Mouse (Mus musculus) ovary, postnatal 10 days (tissue): ENCODE measurements at regions not wholly inside any gene's neighbourhood (a gene's known extent, or its start where the extent isn't known, plus 50 kb on each side); places are given as distances from the start of the nearest gene placed in this dataset.

ENCODE experiments used
- DNase-seq: peaks from one replicate; pipeline ENCODE4 v3.0.0; 2022; ENCODE audit warnings: low spot score

GRCm38 (mm10) chr17:79414006-79414405, 59.1 kb upstream of the Cdc42ep3 start:
- no peak for DNase-seq

- DNase-seq = no peak
These were observed 63.1 kb upstream of the Cdc42ep3 start for GRCm38 (mm10) chr17:79417953-79418352.

GRCm38 (mm10) chr17:79421618-79422017, 66.7 kb upstream of the Cdc42ep3 start:
- no peak for DNase-seq

DNA sequence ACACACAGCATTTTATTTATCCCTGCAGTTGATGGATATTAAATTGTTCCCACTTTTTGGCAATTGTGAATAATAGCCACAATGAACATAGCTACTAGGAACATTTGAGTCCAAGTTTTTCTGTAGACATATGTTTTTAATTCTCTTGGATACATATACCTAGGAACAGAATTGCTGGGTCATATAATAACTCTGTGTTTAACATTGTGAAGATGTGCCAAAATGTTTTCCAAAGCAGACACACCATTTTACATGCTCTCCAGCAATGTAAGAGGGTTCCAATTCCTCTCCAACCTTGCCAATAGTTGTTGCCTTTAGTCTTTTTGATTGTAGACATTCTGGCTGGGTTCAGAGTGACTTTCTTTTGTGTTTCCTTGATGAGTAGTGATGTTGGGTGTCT, 84.3 kb upstream of the Cdc42ep3 start:
- no peak for DNase-seq

DNA sequence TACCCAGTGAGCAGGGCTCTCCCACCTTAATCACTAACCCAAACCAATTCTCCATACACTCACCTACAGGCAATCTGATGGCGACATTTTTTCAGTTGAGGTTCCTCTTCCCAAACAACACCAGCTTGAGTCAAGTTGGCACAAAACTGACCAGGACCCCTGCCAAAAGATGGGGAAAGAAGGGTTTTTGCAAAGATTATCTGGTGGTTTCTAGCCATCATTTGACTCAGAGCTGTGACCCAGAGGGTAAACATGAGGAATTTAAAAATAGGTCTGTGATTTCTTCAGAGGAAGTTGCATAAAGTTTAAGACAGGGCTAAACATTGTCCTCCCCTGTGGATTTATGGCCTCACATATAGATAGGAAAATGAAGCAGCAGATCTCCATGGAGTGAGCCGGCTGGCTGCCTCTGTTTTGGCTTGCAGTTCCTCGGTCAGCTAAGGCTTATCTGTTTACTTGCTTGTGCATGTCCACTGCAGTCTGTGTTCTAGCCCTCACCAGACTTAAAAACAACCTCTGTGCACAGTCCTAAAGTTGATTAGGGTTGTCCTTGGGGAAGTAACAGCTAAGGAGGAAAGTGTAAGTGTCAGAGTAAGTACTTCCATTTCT, 87.7 kb upstream of the Cdc42ep3 start:
- DNase-seq = no peak

DNA sequence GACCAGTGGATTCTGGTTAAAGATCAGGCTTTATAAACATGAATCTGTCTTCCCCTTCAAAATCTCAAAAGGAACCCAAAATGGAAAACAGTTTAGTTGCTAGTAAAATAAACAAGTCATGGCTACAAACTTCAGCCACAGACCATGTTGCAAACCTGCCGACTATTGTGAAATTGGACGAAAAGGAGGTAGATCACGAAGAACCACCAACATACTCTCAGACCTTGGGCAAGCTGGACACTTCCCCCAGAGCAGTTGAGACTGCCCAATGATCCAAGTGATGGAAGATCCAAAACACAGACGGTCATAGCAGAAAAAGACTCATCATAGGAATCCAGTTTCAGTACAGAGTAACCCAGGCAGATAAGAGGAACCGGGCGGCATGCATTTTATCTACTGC, 92.3 kb upstream of the Cdc42ep3 start:
- no peak for DNase-seq

DNA sequence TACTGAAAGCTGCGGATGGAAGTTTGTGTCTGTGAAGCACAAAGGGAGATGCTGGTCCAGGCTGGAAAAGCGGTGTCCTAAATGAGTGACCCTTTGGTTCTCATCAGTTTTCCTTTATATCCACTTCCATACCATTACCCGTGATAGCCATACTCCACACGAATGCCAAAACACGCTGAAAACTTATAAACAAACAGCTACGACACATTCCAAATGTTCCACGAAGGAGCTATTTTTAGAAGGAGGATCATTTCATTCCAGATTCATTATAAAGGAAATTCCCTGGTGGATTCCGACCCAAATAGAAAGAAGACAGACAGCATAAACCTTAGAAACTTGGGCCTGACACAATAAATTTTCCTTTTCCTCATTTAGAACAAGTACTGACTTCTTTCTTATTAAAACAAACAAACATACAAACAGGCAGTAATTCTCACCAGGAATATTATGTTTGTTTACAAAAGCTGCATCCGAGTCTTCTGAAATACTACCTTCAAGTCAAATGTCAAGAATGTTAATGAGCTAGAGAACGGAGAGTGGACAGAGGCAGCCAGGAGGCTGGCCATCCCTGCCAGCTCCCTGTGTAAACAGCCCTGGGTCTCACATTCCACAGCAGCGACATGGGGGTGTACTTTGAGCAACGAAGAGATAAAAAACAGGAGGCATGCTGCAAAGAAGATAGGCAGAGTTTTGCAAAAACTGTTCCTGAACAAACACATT, 96.4 kb upstream of the Cdc42ep3 start:
- no peak for DNase-seq

GRCm38 (mm10) chr17:79453825-79454224, 98.9 kb upstream of the Cdc42ep3 start:
- DNase-seq = no peak

DNA sequence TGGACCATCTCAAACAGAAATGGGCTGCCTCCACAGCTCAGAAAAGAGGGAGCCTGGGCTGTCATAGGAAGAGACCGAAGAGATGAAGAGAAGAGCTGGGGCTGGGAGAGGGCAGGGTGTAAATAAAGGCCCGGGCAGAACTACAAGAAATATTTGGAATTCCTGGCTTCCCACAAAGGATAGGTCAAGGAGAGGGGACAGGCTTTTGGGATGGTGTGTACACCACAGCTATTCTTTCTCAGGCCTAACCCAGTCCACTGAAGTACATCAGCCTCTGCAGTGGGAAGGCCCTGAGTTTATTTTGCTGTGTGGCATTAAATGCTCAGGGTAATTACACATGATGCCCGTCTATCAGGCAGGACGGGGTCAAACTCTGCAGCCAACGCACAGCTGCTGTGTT, 99.6 kb upstream of the Cdc42ep3 start:
- DNase-seq = no peak

- no peak for DNase-seq
These were observed 100.3 kb upstream of the Cdc42ep3 start for GRCm38 (mm10) chr17:79455229-79455628.

- DNase-seq = no peak
These were observed 102.7 kb upstream of the Cdc42ep3 start for GRCm38 (mm10) chr17:79457636-79458035.

- DNase-seq = no peak
These were observed 106.8 kb upstream of the Cdc42ep3 start for GRCm38 (mm10) chr17:79461681-79462091.

- DNase-seq = no peak
These were observed 108.3 kb upstream of the Cdc42ep3 start for GRCm38 (mm10) chr17:79463074-79463694.

DNA sequence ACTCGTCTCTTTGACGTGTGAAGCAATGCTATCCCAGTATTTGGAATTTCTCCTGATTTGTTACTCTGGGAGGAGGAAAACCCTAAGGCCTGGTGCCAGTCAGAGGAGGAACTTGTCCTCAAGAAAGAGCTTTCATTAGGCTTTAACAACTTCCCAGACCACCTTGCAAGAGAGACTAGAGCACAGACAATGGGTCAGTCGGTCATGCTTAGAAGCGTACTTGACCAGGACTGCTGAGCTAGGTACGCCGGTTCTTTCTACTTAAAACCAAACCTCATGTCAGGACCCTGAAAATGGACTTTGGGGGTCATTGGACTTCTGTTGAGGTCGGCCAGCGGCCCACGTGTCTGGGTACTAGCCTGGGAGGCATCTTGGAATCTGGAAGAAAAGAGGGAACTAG, 110.8 kb upstream of the Cdc42ep3 start:
- DNase-seq = no peak

DNA sequence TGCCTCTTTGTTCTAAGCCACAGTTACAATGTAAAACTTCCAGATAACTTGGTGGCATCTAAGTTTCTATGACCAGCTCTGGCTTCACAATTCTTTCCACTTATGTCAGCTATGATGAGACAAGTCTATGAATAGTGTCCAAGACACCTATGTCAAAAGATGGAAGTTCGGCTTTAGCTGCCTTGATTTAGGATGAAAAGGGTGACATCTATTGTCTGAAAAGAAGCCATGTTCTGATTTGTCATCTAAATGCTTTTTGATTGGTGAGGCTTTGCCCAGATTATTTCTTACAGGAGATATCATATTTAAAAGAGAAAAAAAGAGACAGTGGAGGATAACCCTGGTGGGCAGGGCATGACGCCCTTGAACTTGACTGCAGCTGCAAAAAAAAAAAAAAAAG, 116.7 kb upstream of the Cdc42ep3 start:
- DNase-seq = no peak

GRCm38 (mm10) chr17:79472106-79472995, 117.5 kb upstream of the Cdc42ep3 start:
- DNase-seq = no peak

GRCm38 (mm10) chr17:79476671-79477070, 121.8 kb upstream of the Cdc42ep3 start:
- no peak for DNase-seq

DNA sequence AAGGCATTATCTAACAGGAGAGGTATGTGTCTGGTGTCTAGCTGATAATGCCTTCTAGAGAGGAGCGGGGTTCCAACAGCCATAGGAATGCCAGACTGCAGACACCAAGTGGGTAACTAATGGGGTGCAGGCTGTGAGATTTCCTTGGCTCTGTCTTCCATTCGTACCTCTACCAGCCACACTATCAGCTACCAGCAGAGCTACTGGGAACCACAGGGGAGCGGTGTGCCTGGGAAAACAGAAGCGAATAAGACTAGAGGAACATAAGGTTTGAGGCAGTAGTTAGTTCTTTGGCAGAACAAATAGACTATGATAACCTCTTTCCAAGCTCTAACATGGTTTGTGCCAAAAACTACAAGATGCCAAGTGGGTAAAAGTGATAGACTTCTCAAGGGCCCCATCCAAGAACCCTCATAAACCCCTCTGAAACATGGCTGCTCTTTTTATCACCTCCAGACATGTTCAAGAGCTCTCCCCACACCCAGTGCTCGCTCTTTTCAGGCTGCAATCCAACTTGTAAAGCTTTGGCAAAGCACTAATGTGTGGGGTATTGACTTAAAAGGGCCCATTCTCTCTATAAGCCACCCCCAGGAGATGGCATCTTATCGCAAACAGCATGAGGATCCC, 126.3 kb upstream of the Cdc42ep3 start:
- DNase-seq = no peak

- no peak for DNase-seq
These were observed 127.0 kb upstream of the Cdc42ep3 start for GRCm38 (mm10) chr17:79481936-79482335.

DNA sequence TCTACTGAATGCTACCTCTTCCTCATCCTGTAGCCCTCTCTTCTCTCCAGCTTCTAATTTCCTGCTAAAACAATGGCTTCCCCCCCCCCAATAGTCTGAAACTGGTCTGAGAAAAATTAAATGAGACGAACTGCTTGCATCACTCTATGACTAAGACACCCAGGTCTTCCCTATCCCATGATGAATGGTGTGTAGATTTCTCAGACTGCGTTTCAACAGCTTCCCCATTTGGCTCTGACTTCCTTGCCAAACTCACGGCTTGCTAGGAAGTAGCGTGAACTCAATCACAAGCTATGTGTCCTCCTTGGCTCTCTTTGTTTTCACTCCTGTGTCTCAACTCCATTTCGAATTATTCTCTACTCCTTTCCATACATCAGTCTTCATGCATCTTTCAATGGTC, 126.4 kb upstream of the Rmdn2 start:
- DNase-seq = no peak

- DNase-seq = no peak
These were observed 122.4 kb upstream of the Rmdn2 start for GRCm38 (mm10) chr17:79489306-79489705.

GRCm38 (mm10) chr17:79497629-79498028, 114.0 kb upstream of the Rmdn2 start:
- no peak for DNase-seq
